Mouse (Mus musculus): ENCODE data around the gene Mtmr4.

- TF ChIP-seq CTCF (IDR thresholded peaks at IDR 0.05; ENCODE audit: insufficient read depth, low read length), result no peak
- TF ChIP-seq POLR2A (IDR thresholded peaks at IDR 0.05; ENCODE audit: borderline replicate concordance, extremely low read depth, low read depth, low read length), result no peak
These were observed 23.6 kb downstream of the Mtmr4 start for GRCm38 (mm10) chr11:87615551-87615950.

Data from lung, adult 2 months (tissue).